Mouse (Mus musculus): ENCODE results near the gene Ube3a. TPM values are rescaled to one million over a fixed set of nuclear protein-coding genes. Genes with fewer than 3 reads are reported as not detected.

Ube3a gene
- 119 to 145 TPM (median 127 TPM) in 4 replicates for total RNA-seq (2023; ENCODE audit: inconsistent age)

GRCm38 (mm10) chr7:59228045-59228865, at the start of gene Ube3a:
Ube3a (plus strand) TSS chr7:59228750.

